Mouse (Mus musculus) liver, embryonic 14.5 days (tissue): ENCODE results near the gene Efna3. TPM values are rescaled to one million over a fixed set of nuclear protein-coding genes. Genes with fewer than 3 reads are reported as not detected.

Experiments
- ATAC-seq: fragments of 200-750 bp; cut with Nextera tagmentation; 2 replicates; pipeline ENCODE4 v1.8.0; 2017; ENCODE audit warnings: moderate number of reproducible peaks, mild to moderate bottlenecking, moderate library complexity; ENCODE audit not compliant: insufficient read depth
- DNase-seq, 3 experiments: peaks; one replicate each; pipeline ENCODE4 v3.0.0-alpha.2; 2012 to 2013; ENCODE audit warnings: low read depth in 3 of 3, low spot score in 3 of 3
- H3K27ac ChIP-seq: fragments of 300-500 bp; sonication (generic); 2 replicates; pipeline ENCODE4 v1.5.1; 2014; ENCODE audit warnings: moderate library complexity, mild to moderate bottlenecking, control low read depth, inconsistent platforms
- H3K27me3 ChIP-seq: fragments of 300-500 bp; sonication (generic); 2 replicates; pipeline ENCODE4 v1.6.1; 2014; ENCODE audit warnings: mild to moderate bottlenecking, low read length, moderate library complexity; ENCODE audit not compliant: control insufficient read depth, insufficient read depth
- H3K36me3 ChIP-seq: fragments of 300-500 bp; sonication (generic); replicated peaks from 2 replicates; pipeline ENCODE4 v1.6.1; 2014; ENCODE audit warnings: low read depth; ENCODE audit not compliant: control insufficient read depth, insufficient read depth
- H3K4me1 ChIP-seq, 2 experiments: fragments of 200-500 bp in 1 of 2; fragments of 300-500 bp in 1 of 2; sonication (generic) in 1 of 2; replicated peaks; 2 replicates each; pipeline ENCODE4 v1.6.1; 2012 to 2014; ENCODE audit warnings: antibody characterized with exemption in 1 of 2, inconsistent platforms in 1 of 2, low read length in 1 of 2; ENCODE audit not compliant: control insufficient read depth in 2 of 2, insufficient read depth in 2 of 2
- H3K4me2 ChIP-seq: fragments of 300-500 bp; sonication (generic); 2 replicates; pipeline ENCODE4 v1.6.1; 2014; ENCODE audit warnings: low read depth, mild to moderate bottlenecking, control low read depth, moderate library complexity
- H3K4me3 ChIP-seq, 2 experiments: fragments of 200-500 bp in 1 of 2; fragments of 300-500 bp in 1 of 2; sonication (generic) in 1 of 2; 2 replicates each; pipeline ENCODE4 v1.5.1; 2012 to 2014; ENCODE audit warnings: low read depth in 2 of 2, low read length in 2 of 2, mild to moderate bottlenecking in 2 of 2, control low read depth in 1 of 2, inconsistent platforms in 1 of 2, moderate library complexity in 1 of 2; ENCODE audit not compliant: insufficient read depth in 1 of 2
- H3K9ac ChIP-seq: fragments of 300-500 bp; sonication (generic); replicated peaks from 2 replicates; pipeline ENCODE4 v1.6.1; 2014; ENCODE audit warnings: mild to moderate bottlenecking, control low read depth, moderate library complexity
- H3K9me3 ChIP-seq: fragments of 300-500 bp; sonication (generic); 2 replicates; pipeline ENCODE4 v1.6.1; 2016; ENCODE audit warnings: low read length, mixed read lengths; ENCODE audit not compliant: control insufficient read depth
- CTCF ChIP-seq: IDR thresholded peaks from 2 replicates; pipeline ENCODE4 v1.5.1; 2016; ENCODE audit warnings: antibody characterized with exemption, low read depth, control low read depth
- EP300 ChIP-seq: IDR thresholded peaks from 2 replicates; pipeline ENCODE4 v1.6.1; 2016; ENCODE audit warnings: antibody characterized with exemption, low read depth
- WGBS: fragments of 180-500 bp; shearing (Covaris S2); extraction: QIAGEN DNeasy Blood & Tissue Kit; methylation state at CpG from one replicate; pipeline ENCODE4 v1.1.7; 2014; ENCODE audit not compliant: insufficient replicate concordance; 5-methylcytosine and 5-hydroxymethylcytosine counted together
- polyA plus RNA-seq, 2 experiments: library from polyadenylated mRNA; depleted of rRNA in 1 of 2; stranded (reverse) in 1 of 2; unstranded in 1 of 2; fragments of >200 nt; fragmentation: Nextera tagmentation in 1 of 2; extraction: Ambion mirVana in 1 of 2; gene quantifications; 2 replicates each; pipeline versions ENCODE4 v1.2.1 to v1.2.3; 2012 to 2014

Gene Efna3
- polyA plus RNA-seq, 2 experiments, result 0.05 to 0.06 TPM

GRCm38 (mm10) chr3:89361675-89362074 lies 38.9 kb upstream of the Efna3 start, which contains the start of gene Dcst2:
Gene Dcst2 (plus strand): TSS chr3:89361975.
- Histone ChIP-seq H3K4me1 (no peaks in the 10 kb centered on the region), H3K36me3 (no peaks in the 10 kb centered on the region), H3K27ac (no peak within 1 kb of the TSS), H3K27me3 (no peaks in the 10 kb centered on the region), H3K9ac (no peak within 1 kb of the TSS), H3K4me2 (no peak within 1 kb of the TSS), H3K4me3 (no peak within 1 kb of the TSS), H3K9me3 (no peaks in the 10 kb centered on the region)
- DNase-seq (no peak), ATAC-seq (no peak)
- WGBS, result 68% methylated on average over 7 of the region's 7 CpGs
- no peak for TF ChIP-seq EP300
- no peak for TF ChIP-seq CTCF

DNA sequence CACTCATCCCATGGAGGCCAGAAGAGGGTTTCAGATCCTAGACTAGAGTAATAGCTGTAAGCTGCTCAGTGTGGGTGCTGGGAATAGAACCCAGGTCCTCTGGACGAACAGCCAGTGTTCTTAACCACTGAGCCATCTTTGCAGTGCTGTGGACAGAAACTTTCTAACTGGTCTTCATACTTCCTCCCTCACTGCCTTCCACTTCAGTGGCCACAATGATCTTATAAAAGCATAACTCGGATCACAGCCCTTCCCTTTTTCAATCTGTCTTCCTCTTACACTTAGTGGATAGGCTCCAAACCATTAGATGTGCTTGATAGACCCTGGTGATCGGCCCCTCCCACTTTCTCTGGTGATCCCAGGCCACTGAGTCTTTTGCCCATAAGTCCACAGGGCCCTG lies 37.5 kb upstream of the Efna3 start:
- TF ChIP-seq CTCF, result no peak
- Histone ChIP-seq H3K27ac (no peak overlapping the region), H3K4me1 (no peaks in the 10 kb centered on the region), H3K36me3 (no peaks in the 10 kb centered on the region), H3K27me3 (no peaks in the 10 kb centered on the region), H3K9ac (no peak overlapping the region), H3K4me2 (no peak overlapping the region), H3K9me3 (no peaks in the 10 kb centered on the region), H3K4me3 (no peak overlapping the region)
- no peak for DNase-seq
- no peak for ATAC-seq
- WGBS, result 38% methylated on average over 3 of the region's 3 CpGs

- no peak for TF ChIP-seq EP300
- TF ChIP-seq CTCF, result no peak
- Histone ChIP-seq H3K4me1 (no peaks in the 10 kb centered on the region), H3K4me3 (no peak overlapping the region), H3K36me3 (no peaks in the 10 kb centered on the region), H3K27ac (no peak overlapping the region), H3K9me3 (no peaks in the 10 kb centered on the region), H3K9ac (no peak overlapping the region), H3K4me2 (no peak overlapping the region), H3K27me3 (no peaks in the 10 kb centered on the region)
- WGBS, result 45% methylated on average over 6 of the region's 6 CpGs
- DNase-seq (no peak), ATAC-seq (no peak)
Observed at GRCm38 (mm10) chr3:89359630-89360029, 36.9 kb upstream of the Efna3 start.

DNA sequence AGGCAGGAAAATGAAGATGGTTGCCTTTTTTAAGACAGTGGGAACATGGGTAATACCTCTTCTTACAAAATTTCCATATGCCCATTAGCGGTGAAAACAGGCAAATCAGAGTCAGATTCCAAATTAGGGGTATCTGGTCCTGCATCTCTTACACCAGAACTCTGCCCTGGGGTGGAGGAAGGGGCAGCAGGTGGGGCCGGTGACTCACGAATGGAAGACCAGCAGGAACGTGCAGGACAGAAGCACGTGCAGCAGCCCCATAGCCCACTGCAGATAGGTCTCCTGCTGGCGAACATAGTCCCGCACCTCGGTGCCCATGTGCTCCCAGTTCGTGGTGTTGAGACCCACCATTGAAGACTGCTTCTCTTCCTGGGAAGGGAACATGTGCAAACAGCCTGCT lies 33.3 kb upstream of the Efna3 start:
- no peaks in the 10 kb centered on the region for H3K4me1 ChIP-seq
- DNase-seq (no peak), ATAC-seq (no peak)
- no peak overlapping the region for H3K4me3 ChIP-seq
- H3K9me3 ChIP-seq, result no peaks in the 10 kb centered on the region
- H3K4me2 ChIP-seq, result no peak overlapping the region
- H3K36me3 ChIP-seq, result no peaks in the 10 kb centered on the region
- no peak overlapping the region for H3K27ac ChIP-seq
- H3K27me3 ChIP-seq, result peaks cover 3% of the 10 kb centered on the region
- H3K9ac ChIP-seq, result no peak overlapping the region
- 56% methylated on average over 9 of the region's 9 CpGs for WGBS
- TF ChIP-seq CTCF (no peak), EP300 (no peak)

- Histone ChIP-seq H3K36me3 (no peaks in the 10 kb centered on the region), H3K27ac (no peak overlapping the region), H3K27me3 (peaks cover 7% of the 10 kb centered on the region), H3K9ac (no peak overlapping the region), H3K4me3 (no peak overlapping the region), H3K4me1 (no peaks in the 10 kb centered on the region), H3K9me3 (no peaks in the 10 kb centered on the region), H3K4me2 (no peak overlapping the region)
- ATAC-seq (no peak), DNase-seq (no peak)
- WGBS, result 57% methylated on average over 6 of the region's 6 CpGs
- TF ChIP-seq CTCF, result no peak
- no peak for TF ChIP-seq EP300
Observed at GRCm38 (mm10) chr3:89355512-89355902, 32.7 kb upstream of the Efna3 start.
